Mouse (Mus musculus) G1E (cell line): ENCODE measurements around the gene Cyp8b1.

Experiments used
- CTCF ChIP-seq: IDR thresholded peaks from 2 replicates; pipeline ENCODE4 v1.5.1; 2012; ENCODE audit warnings: low read depth, low read length, inconsistent platforms, mixed read lengths
- GATA1 ChIP-seq: IDR thresholded peaks from 2 replicates; pipeline ENCODE4 v1.6.1; 2012; ENCODE audit warnings: borderline replicate concordance, low read length, inconsistent platforms, mixed read lengths
- GATA2 ChIP-seq: IDR thresholded peaks from 2 replicates; pipeline ENCODE4 v1.6.1; 2012; ENCODE audit warnings: low read depth, low read length, inconsistent platforms, borderline replicate concordance
- POLR2AphosphoS5 ChIP-seq: IDR thresholded peaks from 2 replicates; pipeline ENCODE4 v1.6.1; 2012; ENCODE audit warnings: low read depth, low read length, inconsistent platforms; ENCODE audit not compliant: insufficient replicate concordance
- TAL1 ChIP-seq: conservative IDR thresholded peaks from 2 replicates; pipeline ENCODE4 v1.6.1; 2012; ENCODE audit warnings: low read depth, low read length, inconsistent platforms, mixed read lengths

DNA sequence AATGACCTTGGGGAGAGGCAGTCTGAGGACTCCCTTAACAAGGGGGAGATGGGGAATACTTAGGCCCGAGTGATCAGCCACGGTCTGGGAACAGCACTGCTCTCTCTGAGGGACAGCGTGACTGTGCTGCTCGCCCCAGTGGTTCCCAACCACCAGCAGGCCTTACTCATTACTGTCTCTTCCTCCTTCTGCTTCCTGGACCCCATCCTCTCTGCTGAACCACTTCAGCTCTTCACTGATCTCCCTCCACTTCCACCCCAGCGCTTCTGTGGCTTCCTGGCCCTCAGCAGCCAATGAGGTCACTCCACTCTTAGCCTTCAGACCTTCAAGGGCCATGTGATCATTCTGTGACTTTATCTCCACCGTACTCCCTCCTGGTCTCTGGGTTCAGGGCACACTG, 6.5 kb downstream of the Cyp8b1 start:
- TF ChIP-seq CTCF (no peak), TAL1 (no peak), GATA1 (no peak), POLR2AphosphoS5 (no peak), GATA2 (no peak)
